Mouse (Mus musculus): Measurements from ENCODE around the gene Klhl33. TPM values are rescaled to one million over a fixed set of nuclear protein-coding genes. Genes with fewer than 3 reads are reported as not detected.

Klhl33 gene
- 1.1 and 1.4 TPM in 2 replicates for polyA plus RNA-seq (2012; rRNA removed; ENCODE audit: low replicate concordance)

DNA sequence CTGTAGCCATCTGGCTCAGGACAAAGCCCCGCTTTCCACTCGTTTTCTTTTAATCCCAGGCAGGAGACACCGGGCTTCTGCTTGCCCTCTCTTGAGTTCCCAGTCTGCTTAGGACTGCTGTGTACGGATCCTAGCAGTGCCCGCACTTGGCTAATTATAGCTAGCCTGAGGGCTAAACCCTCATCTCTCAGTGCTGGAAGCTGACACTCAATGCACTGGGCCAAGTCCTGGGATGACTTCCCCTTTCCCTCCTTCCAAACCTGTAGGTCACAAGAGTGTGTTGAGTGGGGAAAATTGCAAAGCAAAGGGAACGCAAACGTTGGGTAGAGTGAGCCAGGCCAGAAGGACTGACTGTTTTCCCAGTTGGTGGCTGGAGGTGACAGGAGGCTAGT is at the start of gene Klhl33:
Gene Klhl33, minus strand, starts transcription at position 134 of the 392 bp plus-strand sequence.

DNA sequence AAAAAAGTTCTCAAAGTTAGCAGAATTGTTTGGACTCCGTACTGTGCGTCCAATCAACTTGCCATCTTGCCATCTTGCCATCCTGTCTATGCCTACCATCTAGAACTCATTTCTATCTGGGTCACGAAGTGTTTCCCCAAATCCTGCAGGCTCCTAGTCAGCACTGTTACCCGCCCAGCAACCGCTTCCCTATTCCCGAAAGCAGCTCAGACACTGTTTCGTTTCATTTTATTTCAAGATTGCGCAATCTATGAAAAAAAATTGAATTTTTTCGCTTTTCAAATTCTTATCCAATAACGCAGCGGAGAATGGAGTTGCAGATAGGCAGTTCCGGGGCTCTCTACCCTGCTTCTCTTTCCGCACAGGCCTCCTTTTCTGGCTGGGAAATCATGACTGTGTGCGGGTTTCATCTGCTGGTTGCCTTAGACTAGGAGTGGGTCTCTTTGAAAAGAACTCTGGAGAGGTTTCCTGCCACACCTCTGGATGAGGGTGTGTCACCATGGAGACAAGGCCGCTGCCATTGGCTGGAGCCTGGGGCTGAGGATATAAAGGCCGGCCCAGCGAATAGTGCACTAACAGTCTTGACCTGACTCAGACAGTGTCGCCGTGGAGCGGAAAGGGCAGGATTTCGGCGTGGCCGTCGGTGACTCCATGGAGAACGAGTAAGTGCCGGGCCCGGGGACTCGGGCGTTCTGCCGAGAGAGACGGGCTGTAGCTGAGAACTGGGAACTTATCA is 46.8 kb upstream of the Klhl33 start, which contains the start of gene Gm49342:
Gene Gm49342, plus strand, starts transcription at position 586 of the 736 bp plus-strand sequence.

DNA sequence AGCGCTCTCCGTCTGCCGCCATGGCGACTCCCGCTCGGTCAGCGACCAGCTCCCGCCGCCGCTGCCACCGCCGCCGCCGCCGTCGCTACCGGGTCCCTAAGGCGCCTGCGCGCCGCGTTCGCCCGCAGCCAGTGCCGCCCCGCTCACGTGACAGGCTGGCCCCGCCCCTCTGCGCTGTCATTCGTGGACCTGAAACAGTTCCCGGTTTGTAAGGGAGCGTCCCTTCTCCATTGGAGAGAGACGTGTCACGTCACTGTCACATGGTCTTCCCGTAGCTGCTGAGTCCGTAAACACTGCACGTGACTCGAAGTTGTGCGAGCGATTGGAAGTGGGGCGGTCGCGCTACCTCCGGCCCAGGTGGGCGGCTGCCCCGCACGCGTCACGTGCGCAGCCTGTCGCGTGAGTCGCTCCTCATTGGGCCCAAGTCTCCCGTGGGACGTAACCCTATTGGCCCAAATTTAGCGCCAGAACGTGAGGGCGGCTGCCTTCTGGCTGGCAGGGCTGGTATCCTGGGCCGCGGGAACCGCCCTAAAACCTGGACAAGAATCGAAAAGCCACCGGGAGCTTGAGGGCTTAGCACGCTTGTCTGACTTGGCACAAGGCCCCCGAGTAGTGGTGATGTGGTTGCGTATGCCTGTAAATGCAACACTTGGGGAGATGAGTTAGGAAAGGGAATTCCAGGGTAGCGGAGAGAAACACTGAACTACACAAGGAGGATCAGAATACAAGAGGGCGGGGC is 33.6 kb upstream of the Klhl33 start, which contains the start of the genes Pip4p1 and Pnp:
Gene Pip4p1, minus strand, starts transcription at position 103 of the 739 bp plus-strand sequence.
Gene Pnp, plus strand, starts transcription at position 329 of the 739 bp plus-strand sequence.

DNA sequence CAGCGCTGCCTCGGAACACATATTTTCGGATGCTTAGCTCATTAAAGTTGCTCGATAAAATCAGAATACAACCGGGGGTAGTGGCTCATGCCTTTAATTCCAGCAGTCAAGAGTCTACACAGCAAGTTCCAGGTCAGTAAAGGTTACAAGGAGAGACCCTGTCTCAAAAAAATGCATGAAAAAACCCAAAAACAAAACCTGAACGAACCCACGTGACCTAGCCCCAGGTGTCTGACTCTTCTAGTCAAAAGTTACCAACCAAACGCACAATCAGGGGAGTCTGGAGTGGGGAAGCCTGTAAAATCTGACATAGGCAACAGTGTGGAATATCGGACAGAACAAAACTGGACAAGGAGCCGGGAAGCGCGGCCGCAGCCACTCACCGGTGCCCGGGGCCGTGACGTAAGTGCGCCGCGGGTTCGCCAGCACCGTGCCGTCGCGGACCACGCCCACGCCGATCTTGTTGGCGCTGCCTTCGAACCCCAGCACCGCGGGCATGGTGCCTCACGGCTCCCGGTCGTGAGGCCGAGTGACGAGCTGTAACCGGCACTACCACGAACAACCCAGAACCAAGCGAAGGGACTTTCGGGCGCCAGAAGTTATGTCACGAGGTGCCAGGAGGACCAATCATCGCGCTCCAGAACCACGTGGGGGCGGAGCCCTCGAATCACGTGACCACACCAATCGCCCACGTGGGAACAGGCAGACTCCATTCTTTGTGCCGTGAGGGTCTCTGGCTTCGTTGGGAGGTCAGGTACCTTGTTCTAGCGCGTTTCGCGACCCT is 27.2 kb upstream of the Klhl33 start, which contains the start of the genes Osgep and Apex1:
Gene Osgep, minus strand, starts transcription at position 613 of the 784 bp plus-strand sequence.
Gene Apex1, plus strand, starts transcription at position 688 of the 784 bp plus-strand sequence.

DNA sequence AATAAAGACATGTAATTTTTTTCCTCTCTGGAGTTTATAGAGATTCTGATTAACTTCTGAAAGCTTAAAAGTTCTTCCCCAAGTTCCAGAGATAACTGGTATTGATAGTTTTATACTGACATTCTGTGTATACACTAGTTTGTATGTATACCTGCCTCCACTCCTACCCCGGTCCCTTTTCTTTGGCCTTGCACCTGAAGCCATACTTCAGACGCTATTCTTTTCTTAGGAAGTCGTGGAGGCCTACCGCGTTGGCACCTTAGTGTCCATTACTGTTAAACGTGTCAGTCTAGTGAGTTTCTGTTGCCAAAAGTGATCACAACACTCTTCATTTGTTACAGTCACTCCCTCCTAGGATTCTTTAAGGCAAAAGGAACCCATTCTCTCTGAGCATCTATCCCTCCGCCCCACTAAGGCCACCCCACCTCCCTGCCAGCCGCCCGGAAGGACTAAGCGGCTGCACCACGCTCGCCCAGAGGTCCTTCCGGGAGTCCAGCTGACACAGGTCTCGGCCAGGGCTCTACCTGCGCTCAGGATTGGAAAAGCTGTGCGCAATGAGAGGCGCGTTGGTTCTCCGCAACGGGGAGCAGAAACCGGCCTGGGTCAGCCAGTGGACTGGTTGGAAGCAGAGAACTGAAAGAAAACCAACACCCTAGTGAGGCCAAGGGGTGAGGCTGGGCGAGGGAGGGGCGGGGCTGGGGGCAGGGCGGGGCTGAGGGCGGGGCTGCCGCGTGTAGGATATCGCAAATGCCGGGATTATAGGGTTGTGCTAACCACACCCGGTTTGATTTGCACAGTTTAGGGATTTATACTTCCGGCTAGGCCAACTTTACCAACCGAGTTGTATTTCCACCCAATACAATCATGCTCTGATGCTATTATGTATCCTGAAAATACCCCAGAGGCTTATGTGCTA is 27.2 kb downstream of the Klhl33 start, which contains the start of gene Tep1:
Gene Tep1, minus strand, starts transcription at position 672 of the 916 bp plus-strand sequence.

Other genes starting within 250 kb of the Klhl33 start
- gene Olfr747, start 204.3 kb downstream of the Klhl33 start, polyA plus RNA-seq (2012; rRNA removed; ENCODE audit: low replicate concordance): not detected in 2 replicates
- gene Olfr748, start 190.1 kb downstream of the Klhl33 start, polyA plus RNA-seq (2012; rRNA removed; ENCODE audit: low replicate concordance): not detected in 2 replicates
- gene Olfr749, start 152.4 kb downstream of the Klhl33 start, polyA plus RNA-seq (2012; rRNA removed; ENCODE audit: low replicate concordance): not detected in 2 replicates
- 11.4 and 14.5 TPM in 2 replicates for gene Ttc5, start 112.0 kb downstream of the Klhl33 start, polyA plus RNA-seq (2012; rRNA removed; ENCODE audit: low replicate concordance)
- gene Ccnb1ip1, start 89.8 kb downstream of the Klhl33 start, polyA plus RNA-seq (2012; rRNA removed; ENCODE audit: low replicate concordance): not detected in 2 replicates
- gene Parp2, start 89.7 kb downstream of the Klhl33 start, polyA plus RNA-seq (2012; rRNA removed; ENCODE audit: low replicate concordance): 3.8 and 4.2 TPM in 2 replicates
- 47.0 and 78.2 TPM in 2 replicates for gene Tep1, start 26.9 kb downstream of the Klhl33 start, polyA plus RNA-seq (2012; rRNA removed; ENCODE audit: low replicate concordance)
- gene Osgep, start 27.4 kb upstream of the Klhl33 start, polyA plus RNA-seq (2012; rRNA removed; ENCODE audit: low replicate concordance): 59.8 and 114 TPM in 2 replicates
- gene Apex1, start 27.5 kb upstream of the Klhl33 start, polyA plus RNA-seq (2012; rRNA removed; ENCODE audit: low replicate concordance): 9.8 and 11.7 TPM in 2 replicates
- 51.5 and 99.7 TPM in 2 replicates for gene Pip4p1, start 33.3 kb upstream of the Klhl33 start, polyA plus RNA-seq (2012; rRNA removed; ENCODE audit: low replicate concordance)
- 36.3 and 64.3 TPM in 2 replicates for gene Pnp, start 33.6 kb upstream of the Klhl33 start, polyA plus RNA-seq (2012; rRNA removed; ENCODE audit: low replicate concordance)
- 8.9 TPM in 1 of 2 replicates, not detected in the other for gene Gm49342, start 47.0 kb upstream of the Klhl33 start, polyA plus RNA-seq (2012; rRNA removed; ENCODE audit: low replicate concordance)
- 22.4 and 57.7 TPM in 2 replicates for gene Pnp2, start 58.5 kb upstream of the Klhl33 start, polyA plus RNA-seq (2012; rRNA removed; ENCODE audit: low replicate concordance)
- not detected in 2 replicates for gene Rnase10, start 110.2 kb upstream of the Klhl33 start, polyA plus RNA-seq (2012; rRNA removed; ENCODE audit: low replicate concordance)
- gene Rnase9, start 144.4 kb upstream of the Klhl33 start, polyA plus RNA-seq (2012; rRNA removed; ENCODE audit: low replicate concordance): not detected in 2 replicates
- gene Rnase11, start 152.7 kb upstream of the Klhl33 start, polyA plus RNA-seq (2012; rRNA removed; ENCODE audit: low replicate concordance): not detected in 2 replicates
- 0.21 TPM in 1 of 2 replicates, not detected in the other for gene Rnase12, start 160.2 kb upstream of the Klhl33 start, polyA plus RNA-seq (2012; rRNA removed; ENCODE audit: low replicate concordance)
- gene Olfr750, start 176.9 kb upstream of the Klhl33 start, polyA plus RNA-seq (2012; rRNA removed; ENCODE audit: low replicate concordance): 0.09 TPM in 1 of 2 replicates, not detected in the other
- gene Rnase4, start 193.6 kb upstream of the Klhl33 start, polyA plus RNA-seq (2012; rRNA removed; ENCODE audit: low replicate concordance): 73.0 and 83.3 TPM in 2 replicates
- gene Ang, start 193.6 kb upstream of the Klhl33 start, polyA plus RNA-seq (2012; rRNA removed; ENCODE audit: low replicate concordance): 18.9 and 27.3 TPM in 2 replicates
- gene Eddm3b, start 216.9 kb upstream of the Klhl33 start, polyA plus RNA-seq (2012; rRNA removed; ENCODE audit: low replicate concordance): not detected in 2 replicates
- 4.8 and 5.2 TPM in 2 replicates for gene Rnase6, start 226.4 kb upstream of the Klhl33 start, polyA plus RNA-seq (2012; rRNA removed; ENCODE audit: low replicate concordance)
- gene Rnase1, start 249.3 kb upstream of the Klhl33 start, polyA plus RNA-seq (2012; rRNA removed; ENCODE audit: low replicate concordance): 35.3 and 1,063 TPM in 2 replicates